ENCODE assay signal across 9 mouse cellular contexts in the genomic region with DNA sequence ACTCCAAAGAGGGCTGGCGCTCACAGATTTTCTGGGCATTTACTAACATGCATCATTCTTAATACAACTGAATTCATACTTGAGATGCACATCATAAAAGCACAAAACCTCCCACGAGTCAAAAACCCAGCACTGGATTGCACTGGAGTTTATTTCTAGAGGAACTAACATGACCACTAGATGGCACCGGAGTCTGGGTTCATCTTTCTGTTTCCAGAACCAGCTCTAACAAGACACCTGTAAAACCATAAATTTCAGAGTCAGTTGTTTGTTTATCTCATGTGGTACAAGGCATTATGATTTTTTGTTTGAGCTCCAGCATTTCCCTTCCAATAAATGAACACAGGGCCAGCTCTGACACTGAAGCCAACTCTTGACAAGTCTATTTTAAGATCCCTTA.
DNase-seq lines count a peak whose midpoint lies in the region; ATAC-seq and TF ChIP-seq lines count a peak whose summit lies in the region.
"Had no signal": no experiment of that assay in that cellular context is flagged by ENCODE, and none has a peak within 500 bp of the region (broad histone marks: within the 10 kb centered on the region; RNA-seq: fewer than 3 reads in every experiment).

No protein-coding gene starts in this region.

- no peaks in the 10 kb centered on the region for H3K4me1 ChIP-seq in forebrain, embryonic 14.5 days (ENCODE audit: control insufficient read depth, insufficient read depth, low read length)
- H3K4me1 ChIP-seq in forebrain, embryonic 10.5 days, result no peaks in the 10 kb centered on the region
- no peaks in the 10 kb centered on the region; the same call in 1 of the 2 replicates for H3K4me1 ChIP-seq in limb, embryonic 14.5 days (ENCODE audit: control insufficient read depth, insufficient read depth, low read length)

- no peak overlapping the region for H3K9ac ChIP-seq in forebrain, embryonic 14.5 days (ENCODE audit: low read length)
- no peak overlapping the region for H3K9ac ChIP-seq in limb, embryonic 14.5 days (ENCODE audit: low read depth, low read length, severe bottlenecking)

- TF ChIP-seq POLR2A in limb, embryonic 14.5 days (IDR thresholded peaks at IDR 0.05; ENCODE audit: borderline replicate concordance, extremely low read depth, insufficient read depth, insufficient read length), result no peak

- H3K9me3 ChIP-seq in forebrain, embryonic 14.5 days (replicated peaks; ENCODE audit: control insufficient read depth, low read length), result no peaks in the 10 kb centered on the region
- no peaks in the 10 kb centered on the region for H3K9me3 ChIP-seq in forebrain, embryonic 10.5 days
- no peaks in the 10 kb centered on the region for H3K9me3 ChIP-seq in limb, embryonic 14.5 days (ENCODE audit: control insufficient read depth, low read length)

- no peak overlapping the region for H3K4me3 ChIP-seq in forebrain, embryonic 14.5 days (ENCODE audit: low read depth, low read length)
- no peak overlapping the region for H3K4me3 ChIP-seq in forebrain, embryonic 10.5 days
- H3K4me3 ChIP-seq in limb, embryonic 14.5 days (replicated peaks; ENCODE audit: low read length), result no peak overlapping the region
- H3K4me3 ChIP-seq: myocyte had no signal

- DNase-seq in forebrain, embryonic 14.5 days (ENCODE audit: low spot score), result peak; percentile 82
- no peak for DNase-seq in forebrain, embryonic 10.5 days (ENCODE audit: extremely low spot score, low spot score)
- DNase-seq in thymus, postnatal 0 days (ENCODE audit: low spot score), result peak; percentile 33
- DNase-seq in thymus, postnatal 36 days, result no peak
- peak; percentile 68 for DNase-seq in embryo, embryonic 10 days (ENCODE audit: low spot score)
- peak; percentile 89 for DNase-seq in limb, embryonic 14.5 days (ENCODE audit: low spot score)
- DNase-seq in skeletal muscle tissue, adult 2 months (ENCODE audit: low read depth, low spot score), result peak; percentile 38

- 27% methylated on average over 3 of the region's 3 CpGs for WGBS in forebrain, embryonic 14.5 days
- WGBS in forebrain, embryonic 10.5 days, result 33% methylated on average over 3 of the region's 3 CpGs
- 21% methylated on average over 3 of the region's 3 CpGs for WGBS in limb, embryonic 14.5 days

- 0 out of 2 replicates have a peak, but pooled peaks have one; percentile 26 for ATAC-seq in forebrain, embryonic 14.5 days
- peak; percentile 53 for ATAC-seq in inflammation-experienced regulatory T-cells, adult 6 months
- ATAC-seq in limb, embryonic 14.5 days (ENCODE audit: low FRiP score, low read depth), result no peak

- no peak overlapping the region for H3K4me2 ChIP-seq in forebrain, embryonic 14.5 days (ENCODE audit: low read length)
- H3K4me2 ChIP-seq in limb, embryonic 14.5 days (replicated peaks; ENCODE audit: low read depth, low read length, severe bottlenecking), result no peak overlapping the region

- H3K27ac ChIP-seq in forebrain, embryonic 14.5 days (ENCODE audit: low read depth, low read length), result no peak overlapping the region
- no peak overlapping the region for H3K27ac ChIP-seq in forebrain, embryonic 10.5 days
- no peak overlapping the region for H3K27ac ChIP-seq in limb, embryonic 14.5 days (replicated peaks; ENCODE audit: low read depth, low read length)

- no peaks in the 10 kb centered on the region for H3K36me3 ChIP-seq in forebrain, embryonic 14.5 days (ENCODE audit: control insufficient read depth, insufficient read depth, low read length)
- no peaks in the 10 kb centered on the region for H3K36me3 ChIP-seq in forebrain, embryonic 10.5 days (replicated peaks)
- H3K36me3 ChIP-seq in limb, embryonic 14.5 days (ENCODE audit: control insufficient read depth, insufficient read depth, low read length), result no peaks in the 10 kb centered on the region

- no peaks in the 10 kb centered on the region for H3K27me3 ChIP-seq in forebrain, embryonic 14.5 days (replicated peaks; ENCODE audit: control insufficient read depth, insufficient read depth, low read length)
- no peaks in the 10 kb centered on the region for H3K27me3 ChIP-seq in forebrain, embryonic 10.5 days (ENCODE audit: poor library complexity, severe bottlenecking)
- H3K27me3 ChIP-seq in limb, embryonic 14.5 days (ENCODE audit: control insufficient read depth, insufficient read depth, low read length), result no peaks in the 10 kb centered on the region

Comparison
In these comparisons a context has a peak if more than half of its experiments do, and no peak if none do; other contexts are left out.
1. DNase-seq: peak in forebrain, embryonic 14.5 days (single experiment), thymus, postnatal 0 days (single experiment), embryo, embryonic 10 days (single experiment), limb, embryonic 14.5 days (single experiment) and skeletal muscle tissue, adult 2 months (single experiment); none in forebrain, embryonic 10.5 days (single experiment) and thymus, postnatal 36 days (0 of 2).